Mouse (Mus musculus) E14TG2a.4 (cell line): Measurements from ENCODE around the gene Slc39a11.

Experiments
- CTCF ChIP-seq: conservative IDR thresholded peaks from 2 replicates; pipeline ENCODE4 v1.5.1; 2014; ENCODE audit warnings: low read length
- NANOG ChIP-seq: IDR thresholded peaks from 2 replicates; pipeline ENCODE4 v1.6.1; 2014; ENCODE audit warnings: borderline replicate concordance, low read length, mixed read lengths
- POU5F1 ChIP-seq: IDR thresholded peaks from 2 replicates; pipeline ENCODE4 v1.6.1; 2014; ENCODE audit warnings: low read length, borderline replicate concordance

DNA sequence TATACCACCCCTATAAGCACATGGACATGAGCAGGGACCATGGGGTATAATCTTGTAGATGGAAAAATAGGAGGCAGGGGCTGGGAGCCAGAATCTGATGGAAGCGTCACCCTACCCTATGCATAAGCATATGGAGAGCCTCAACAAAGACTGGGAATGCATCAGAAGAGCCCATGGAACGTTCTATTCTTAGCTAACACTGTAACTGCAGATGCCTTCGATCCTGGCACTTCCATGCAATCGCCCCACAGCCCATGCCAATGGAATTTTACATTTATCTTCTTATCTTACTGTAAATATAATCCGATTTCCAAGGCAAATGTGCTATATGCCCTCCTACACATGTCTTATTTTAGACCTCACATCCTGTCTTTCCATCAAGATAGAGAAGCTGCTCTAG, 314.2 kb downstream of the Slc39a11 start:
- no peak for TF ChIP-seq CTCF
- TF ChIP-seq NANOG = no peak
- TF ChIP-seq POU5F1 = no peak
